8 mouse cellular contexts compared by ENCODE assay signal in genomic region chr5:129669453-129670035, GRCm38 (mm10). TPM values are rescaled to one million over a fixed set of nuclear protein-coding genes. Genes with fewer than 3 reads are reported as not detected.
DNase-seq lines count a peak whose midpoint lies in the region; ATAC-seq and TF ChIP-seq lines count a peak whose summit lies in the region.

No protein-coding gene starts in this region.

- DNase-seq in kidney, adult 2 months, result no peak
- no peak for DNase-seq in kidney, postnatal 4 days
- DNase-seq in hindbrain, embryonic 14.5 days (ENCODE audit: low spot score), result no peak
- DNase-seq in natural killer cell, adult 2 months (ENCODE audit: low spot score in 2 of 2), result no peak
- no peak for DNase-seq in cerebellum, postnatal 25 days
- DNase-seq in left cerebral cortex, adult 18-20 months (ENCODE audit: low spot score in 2 of 2), result no peak

- H3K9me3 ChIP-seq in hindbrain, embryonic 14.5 days (ENCODE audit: control insufficient read depth, low read length), result no peaks in the 10 kb centered on the region
- H3K9me3 ChIP-seq in megakaryocyte, embryonic 14.5 days, result peaks cover 24% of the 10 kb centered on the region

- H3K9ac ChIP-seq in hindbrain, embryonic 14.5 days, result peak overlapping the region; percentile 95

- H3K4me1 ChIP-seq in kidney, adult 2 months (ENCODE audit: control insufficient read depth, insufficient read depth, low read length), result no peaks in the 10 kb centered on the region; the same call in 1 of the 2 replicates
- no peaks in the 10 kb centered on the region for H3K4me1 ChIP-seq in brown adipose tissue, adult 24 weeks (ENCODE audit: control insufficient read depth, insufficient read depth, insufficient read length, low read length)
- peaks cover 11% of the 10 kb centered on the region for H3K4me1 ChIP-seq in hindbrain, embryonic 14.5 days (replicated peaks; ENCODE audit: control insufficient read depth, insufficient read depth, low read length)
- H3K4me1 ChIP-seq in megakaryocyte, embryonic 14.5 days, result peaks cover 34% of the 10 kb centered on the region

- WGBS in kidney, adult 2 months, result 1% methylated on average over 31 of the region's 31 CpGs
- 1% methylated on average over 31 of the region's 31 CpGs for WGBS in hindbrain, embryonic 14.5 days

- peak overlapping the region; percentile 95 for H3K4me3 ChIP-seq in kidney, adult 2 months (ENCODE audit: insufficient read depth, low read depth, low read length)
- peak overlapping the region; percentile 90 for H3K4me3 ChIP-seq in brown adipose tissue, adult 24 weeks (ENCODE audit: insufficient read depth, low read depth, low read length)
- H3K4me3 ChIP-seq in hindbrain, embryonic 14.5 days (replicated peaks; ENCODE audit: low read length), result peak overlapping the region; percentile 83
- H3K4me3 ChIP-seq in megakaryocyte, embryonic 14.5 days (replicated peaks), result peak overlapping the region; percentile 93

- no peak for TF ChIP-seq POLR2A in kidney, adult 2 months (IDR thresholded peaks at IDR 0.05; ENCODE audit: low read depth, low read length)

- peak overlapping the region; percentile 80 for H3K27ac ChIP-seq in kidney, adult 2 months (ENCODE audit: insufficient read depth, low read depth, low read length)
- no peak overlapping the region; the same call in 1 of the 2 replicates for H3K27ac ChIP-seq in brown adipose tissue, adult 24 weeks (replicated peaks; ENCODE audit: low read depth, low read length)
- peak overlapping the region; percentile 66 for H3K27ac ChIP-seq in hindbrain, embryonic 14.5 days

- TF ChIP-seq CTCF in kidney, adult 2 months (conservative IDR thresholded peaks at IDR 0.05; ENCODE audit: insufficient read depth, insufficient read length, low read depth, low read length), result no peak

- H3K36me3 ChIP-seq in kidney, adult 2 months (ENCODE audit: control insufficient read depth, insufficient read depth, low read length), result no peaks in the 10 kb centered on the region
- H3K36me3 ChIP-seq in hindbrain, embryonic 14.5 days (replicated peaks; ENCODE audit: control insufficient read depth, insufficient read depth), result no peaks in the 10 kb centered on the region
- H3K36me3 ChIP-seq in megakaryocyte, embryonic 14.5 days (replicated peaks; ENCODE audit: low read length), result no peaks in the 10 kb centered on the region

- peak; percentile 55; the same call in 1 of the 2 replicates for ATAC-seq in hindbrain, embryonic 14.5 days (ENCODE audit: low FRiP score)

- peak overlapping the region; percentile 93 for H3K4me2 ChIP-seq in hindbrain, embryonic 14.5 days (replicated peaks)

- H3K27me3 ChIP-seq in kidney, adult 2 months (replicated peaks; ENCODE audit: control insufficient read depth, insufficient read depth, low read length), result no peaks in the 10 kb centered on the region
- H3K27me3 ChIP-seq in hindbrain, embryonic 14.5 days (ENCODE audit: control insufficient read depth, insufficient read depth, low read length), result no peaks in the 10 kb centered on the region
- H3K27me3 ChIP-seq in megakaryocyte, embryonic 14.5 days (replicated peaks), result peaks cover 5% of the 10 kb centered on the region

RNA-seq across cellular contexts. Expression of gene Zfp11, which starts 0.4 kb away (rescaled TPM):
- polyA plus RNA-seq in kidney, adult 2 months (2012; rRNA removed), result 2.0 and 2.2 TPM in 2 replicates
- 1.4 and 2.0 TPM in 2 replicates for polyA plus RNA-seq in brown adipose tissue, adult 24 weeks (2012; ENCODE audit: insufficient read depth, insufficient read length, missing spikeins)
- polyA plus RNA-seq in hindbrain, embryonic 14.5 days (2014; fragmentation: Nextera tagmentation; extraction: Ambion mirVana), result 6.6 and 6.8 TPM in 2 replicates
- polyA plus RNA-seq in megakaryocyte, embryonic 14.5 days (2012; ENCODE audit: insufficient read depth, low replicate concordance), result not detected in 2 replicates
- 1 to 10 TPM; 6.2 to 7.2 TPM for total RNA-seq in left cerebral cortex, adult 18-20 months (2021)

RNA-seq across cellular contexts. Expression of gene Sept14, which starts 38.8 kb away (rescaled TPM):
- polyA plus RNA-seq in kidney, adult 2 months (2012; rRNA removed), result not detected in 2 replicates
- not detected in 2 replicates for polyA plus RNA-seq in brown adipose tissue, adult 24 weeks (2012; ENCODE audit: insufficient read depth, insufficient read length, missing spikeins)
- polyA plus RNA-seq in hindbrain, embryonic 14.5 days (2014; fragmentation: Nextera tagmentation; extraction: Ambion mirVana), result not detected in 2 replicates
- not detected in 2 replicates for polyA plus RNA-seq in megakaryocyte, embryonic 14.5 days (2012; ENCODE audit: insufficient read depth, low replicate concordance)
- total RNA-seq in left cerebral cortex, adult 18-20 months (2021), result not detected

RNA-seq across cellular contexts. Expression of gene Mrps17, which starts 45.8 kb away (rescaled TPM):
- 91.8 and 128 TPM in 2 replicates for polyA plus RNA-seq in kidney, adult 2 months (2012; rRNA removed)
- polyA plus RNA-seq in brown adipose tissue, adult 24 weeks (2012; ENCODE audit: insufficient read depth, insufficient read length, missing spikeins), result 95.0 and 106 TPM in 2 replicates
- polyA plus RNA-seq in hindbrain, embryonic 14.5 days (2014; fragmentation: Nextera tagmentation; extraction: Ambion mirVana), result 169 and 184 TPM in 2 replicates
- 21.1 TPM in 1 of 2 replicates, not detected in the other for polyA plus RNA-seq in megakaryocyte, embryonic 14.5 days (2012; ENCODE audit: insufficient read depth, low replicate concordance)
- total RNA-seq in left cerebral cortex, adult 18-20 months (2021), result 10 to 100 TPM; 72.8 to 81.5 TPM

RNA-seq across cellular contexts. Expression of gene Nipsnap2, which starts 55.3 kb away (rescaled TPM):
- polyA plus RNA-seq in kidney, adult 2 months (2012; rRNA removed), result 77.0 and 89.8 TPM in 2 replicates
- 152 and 165 TPM in 2 replicates for polyA plus RNA-seq in brown adipose tissue, adult 24 weeks (2012; ENCODE audit: insufficient read depth, insufficient read length, missing spikeins)
- polyA plus RNA-seq in hindbrain, embryonic 14.5 days (2014; fragmentation: Nextera tagmentation; extraction: Ambion mirVana), result 83.9 and 89.1 TPM in 2 replicates
- 4.0 and 15.2 TPM in 2 replicates for polyA plus RNA-seq in megakaryocyte, embryonic 14.5 days (2012; ENCODE audit: insufficient read depth, low replicate concordance)
- total RNA-seq in left cerebral cortex, adult 18-20 months (2021), result 10 to 100 TPM; 77.7 to 81.8 TPM
